Mouse (Mus musculus) lung, adult 2 months (tissue): ENCODE measurements around the gene Pik3r4.

Source experiments
- CTCF ChIP-seq: fragments of 200-500 bp; IDR thresholded peaks from 2 replicates; pipeline ENCODE4 v1.5.1; 2011; ENCODE audit warnings: mild to moderate bottlenecking, low read length, control low read depth; ENCODE audit not compliant: insufficient read depth
- POLR2A ChIP-seq: fragments of 200-500 bp; IDR thresholded peaks from 2 replicates; pipeline ENCODE4 v1.6.1; 2011; ENCODE audit warnings: low read depth, mild to moderate bottlenecking, control low read depth, low read length, borderline replicate concordance; ENCODE audit errors: extremely low read depth

- no peak for TF ChIP-seq CTCF
- no peak for TF ChIP-seq POLR2A
Measured at GRCm38 (mm10) chr9:105675941-105676340, 33.2 kb downstream of the Pik3r4 start.
